Comparison of ENCODE assay signal across 13 mouse cellular contexts in the genomic region with DNA sequence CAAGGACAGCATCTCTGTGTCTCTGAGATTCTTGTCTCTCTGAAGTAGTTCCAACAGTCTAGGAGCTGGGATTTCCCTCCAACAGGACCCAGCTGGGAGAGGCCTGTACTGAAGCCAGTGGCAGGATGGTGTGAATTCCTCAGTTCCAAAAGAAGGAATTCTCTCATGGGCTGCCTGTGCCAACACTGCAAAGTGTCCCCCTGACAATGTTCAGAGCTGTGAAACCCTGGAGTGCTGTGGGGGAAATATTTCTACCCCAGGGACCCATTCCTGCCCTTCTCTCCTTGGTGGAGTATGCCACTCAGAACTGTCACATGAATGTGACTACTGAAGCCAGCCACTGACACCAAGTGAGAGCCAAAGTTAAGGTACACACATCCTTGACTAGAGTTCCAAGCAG.
"Had no signal": no experiment of that assay in that cellular context is flagged by ENCODE, and none has a peak within 500 bp of the region (broad histone marks: within the 10 kb centered on the region; RNA-seq: fewer than 3 reads in every experiment).

No protein-coding gene starts in this region.

- ATAC-seq: liver, embryonic 12.5 days; midbrain, embryonic 16.5 days had no signal

- H3K9me3 ChIP-seq: limb, embryonic 15.5 days; liver, embryonic 12.5 days; lung, embryonic 15.5 days; midbrain, embryonic 12.5 days had no signal

- DNase-seq: kidney, postnatal 25 days; layer of hippocampus, adult 9-11 months; layer of hippocampus, postnatal 36 days; retina, postnatal 1 day; right cerebral cortex, postnatal 4 days; spleen, adult 18-20 months; thymus, adult 18-20 months; thymus, postnatal 14 days had no signal

- H3K4me3 ChIP-seq: limb, embryonic 15.5 days; liver, embryonic 12.5 days; lung, embryonic 15.5 days; midbrain, embryonic 12.5 days had no signal

- H3K27ac ChIP-seq: limb, embryonic 15.5 days; liver, embryonic 12.5 days; lung, embryonic 15.5 days; midbrain, embryonic 12.5 days had no signal

- H3K4me2 ChIP-seq: limb, embryonic 15.5 days; liver, embryonic 12.5 days; lung, embryonic 15.5 days; midbrain, embryonic 12.5 days had no signal

- H3K4me1 ChIP-seq: limb, embryonic 15.5 days; liver, embryonic 12.5 days; lung, embryonic 15.5 days; midbrain, embryonic 12.5 days had no signal

- H3K27me3 ChIP-seq: limb, embryonic 15.5 days; lung, embryonic 15.5 days; midbrain, embryonic 12.5 days had no signal

- H3K9ac ChIP-seq: limb, embryonic 15.5 days; liver, embryonic 12.5 days; lung, embryonic 15.5 days; midbrain, embryonic 12.5 days had no signal

- H3K36me3 ChIP-seq: limb, embryonic 15.5 days; liver, embryonic 12.5 days; lung, embryonic 15.5 days; midbrain, embryonic 12.5 days had no signal
